Mouse (Mus musculus): Measurements from ENCODE around the gene Emilin2. TPM values are rescaled to one million over a fixed set of nuclear protein-coding genes. Genes with fewer than 3 reads are reported as not detected.

Emilin2 gene
- total RNA-seq, 2 experiments from 2014 or later = 64.3 to 73.1 TPM

DNA sequence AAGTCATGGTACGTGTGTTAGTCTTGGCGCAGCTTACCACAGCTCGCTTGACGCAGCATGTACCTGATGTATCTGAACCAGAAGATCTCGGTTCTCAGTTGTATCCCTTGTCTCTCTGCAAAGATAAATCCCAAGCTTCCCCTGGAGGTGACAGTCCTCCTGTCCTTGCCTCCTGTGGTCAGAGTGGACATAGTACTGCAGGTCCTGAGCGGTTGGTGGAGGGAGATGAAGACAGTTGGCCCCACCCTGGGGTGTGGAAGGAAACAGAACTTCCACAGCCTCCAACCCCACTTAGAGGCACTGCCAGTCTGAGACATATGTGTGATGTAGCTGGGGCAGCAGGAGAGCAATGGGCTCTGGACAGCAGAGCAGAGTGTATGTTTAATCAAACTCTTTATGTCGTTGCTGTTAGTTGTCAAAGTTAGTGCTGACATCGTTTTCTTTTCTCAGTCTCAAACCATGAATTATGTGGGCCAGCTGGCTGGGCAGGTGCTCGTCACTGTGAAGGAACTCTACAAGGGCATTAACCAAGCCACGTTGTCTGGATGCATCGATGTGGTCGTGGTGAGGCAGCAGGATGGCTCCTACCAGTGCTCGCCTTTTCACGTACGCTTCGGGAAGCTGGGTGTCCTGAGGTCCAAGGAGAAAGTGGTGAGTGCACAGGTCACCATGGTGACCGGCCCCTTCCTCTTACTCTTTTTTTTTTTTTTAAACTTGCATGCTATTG, 97.1 kb downstream of the Emilin2 start:
- DNase-seq (ENCODE audit: low spot score) = no peak
- intact Hi-C loops (cut with DNase I) = no loop called here

DNA sequence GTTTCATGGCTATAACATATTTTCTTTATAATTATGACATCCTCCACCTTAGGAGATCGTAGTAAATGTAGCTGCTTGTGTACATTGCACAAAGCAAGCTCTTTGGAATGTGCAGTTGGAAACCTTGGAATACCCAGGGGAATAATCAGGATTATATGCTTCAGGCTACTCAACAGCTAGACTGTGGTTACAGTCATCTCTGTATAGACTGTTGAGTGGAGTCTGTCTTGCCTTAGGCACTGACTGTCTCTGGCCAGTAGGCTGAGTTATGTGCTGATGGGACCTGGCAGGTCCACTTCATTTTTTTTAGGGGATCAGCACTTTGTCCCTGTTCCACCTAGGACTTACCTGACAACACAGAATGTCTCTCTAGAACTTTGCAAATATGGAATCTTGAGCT, 98.1 kb downstream of the Emilin2 start:
- intact Hi-C loops (cut with DNase I) = no loop called here
- no peak for DNase-seq (ENCODE audit: low spot score)

DNA sequence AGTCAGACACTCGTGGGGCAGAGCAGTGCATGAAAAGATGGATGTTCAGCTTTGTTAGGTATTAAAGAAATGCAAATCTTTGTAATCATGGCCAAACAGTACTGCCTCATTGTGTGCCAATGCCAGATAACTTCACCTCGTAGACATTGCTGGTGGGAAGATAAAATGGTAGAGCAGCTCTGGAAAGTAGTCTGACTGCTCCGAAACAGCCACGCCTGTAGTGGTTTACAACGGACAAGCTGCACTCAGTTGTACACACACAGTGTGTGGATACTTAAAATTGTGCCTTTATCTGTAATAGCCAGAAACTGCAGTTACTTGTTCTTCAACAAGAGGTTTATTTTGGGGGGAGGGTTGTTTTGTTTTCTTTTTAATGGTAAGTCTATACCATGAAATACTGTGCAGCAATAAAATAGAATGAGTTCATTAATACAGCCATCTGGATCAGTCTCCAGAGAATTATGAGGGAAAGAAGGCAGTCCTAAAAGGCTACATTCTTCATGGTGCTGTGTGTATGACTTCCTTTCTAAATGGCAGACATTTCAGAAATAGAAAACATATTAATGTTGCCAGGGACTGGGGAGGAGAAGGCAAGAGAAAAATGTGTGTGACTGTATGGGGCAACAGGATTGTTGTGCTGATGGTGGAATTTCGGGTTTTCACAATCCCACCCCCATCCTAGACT, 99.7 kb downstream of the Emilin2 start:
- intact Hi-C loops (cut with DNase I) = no loop called here
- DNase-seq (ENCODE audit: low spot score) = no peak

DNA sequence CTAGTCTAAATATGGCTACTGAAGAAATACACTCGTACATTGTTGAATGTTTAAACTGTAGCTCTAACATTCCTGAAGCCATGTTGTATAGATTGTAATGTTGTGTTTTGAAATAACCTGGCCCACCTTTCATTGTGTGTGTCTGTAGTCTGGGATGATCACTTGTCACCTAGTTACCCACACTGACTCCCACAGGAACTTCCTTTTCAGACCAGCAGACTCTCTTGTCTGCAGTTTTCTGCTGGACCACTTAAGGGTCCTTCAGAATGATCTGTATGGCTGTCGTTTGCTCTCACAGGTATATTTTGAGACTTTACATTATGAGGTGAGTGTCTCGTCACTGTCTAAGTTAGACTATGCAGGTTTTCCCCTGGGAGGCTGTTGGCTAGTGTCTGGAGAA, 101.8 kb downstream of the Emilin2 start:
- DNase-seq (ENCODE audit: low spot score) = no peak
- intact Hi-C loops (cut with DNase I) = no loop called here

DNA sequence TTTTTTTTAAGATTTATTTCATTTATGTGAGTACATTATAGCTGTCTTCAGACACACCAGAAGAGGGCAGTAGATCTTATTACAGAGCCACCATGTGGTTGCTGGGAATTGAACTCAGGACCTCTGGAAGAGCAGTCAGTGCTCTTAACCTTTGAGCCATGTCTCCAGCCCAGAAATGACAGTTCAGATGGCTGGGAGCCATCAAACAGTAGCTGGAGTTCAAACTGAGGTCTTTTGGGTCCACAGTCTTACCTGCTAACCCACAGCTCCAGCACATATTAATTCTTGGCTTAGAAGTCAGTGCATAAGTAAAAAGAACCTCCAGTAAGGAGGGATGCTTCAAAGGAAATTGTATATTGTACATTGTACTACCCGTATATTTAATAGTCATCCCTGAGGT, 102.9 kb downstream of the Emilin2 start:
- DNase-seq (ENCODE audit: low spot score) = no peak
- intact Hi-C loops (cut with DNase I) = no loop called here

DNA sequence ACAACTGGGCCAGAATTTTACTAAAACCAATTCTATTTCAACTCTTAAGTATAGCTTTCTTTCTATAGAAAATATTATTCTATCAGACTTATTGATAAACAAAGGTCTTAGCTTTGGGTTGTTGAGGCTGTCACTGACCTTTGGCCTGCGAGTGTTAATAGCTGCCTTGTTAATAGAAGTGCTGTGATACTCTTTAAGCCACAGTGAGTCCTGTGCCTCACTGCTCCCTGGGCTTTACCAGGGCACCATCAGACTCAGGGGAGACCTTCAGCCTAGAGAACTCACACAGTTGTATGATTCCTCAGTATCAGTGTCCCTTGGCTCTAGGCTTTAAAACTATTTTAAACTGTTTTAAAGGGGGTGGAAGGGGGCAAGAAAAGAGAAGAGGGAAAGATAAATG, 103.4 kb downstream of the Emilin2 start:
- intact Hi-C loops (cut with DNase I) = no loop called here
- DNase-seq (ENCODE audit: low spot score) = no peak

DNA sequence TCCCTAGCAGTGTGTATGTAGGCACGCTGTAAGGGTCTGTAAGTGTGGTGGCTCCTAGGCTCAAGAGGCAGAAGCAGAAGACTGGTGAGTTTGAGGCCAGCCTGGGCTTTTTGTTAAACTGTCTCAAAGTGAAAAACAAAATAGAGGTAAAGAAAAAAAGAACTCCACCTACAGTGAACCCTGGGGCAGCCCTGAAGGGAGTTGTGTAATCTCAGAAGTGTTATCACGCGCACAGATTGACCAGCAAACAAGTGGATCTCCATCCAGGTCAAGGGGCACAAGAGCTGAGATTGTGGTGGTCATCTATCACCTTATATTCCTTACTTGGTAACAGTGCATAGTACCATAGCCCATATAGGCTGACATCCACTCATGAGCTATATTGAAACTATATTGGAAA, 104.5 kb downstream of the Emilin2 start:
- intact Hi-C loops (cut with DNase I) = no loop called here
- DNase-seq (ENCODE audit: low spot score) = no peak

DNA sequence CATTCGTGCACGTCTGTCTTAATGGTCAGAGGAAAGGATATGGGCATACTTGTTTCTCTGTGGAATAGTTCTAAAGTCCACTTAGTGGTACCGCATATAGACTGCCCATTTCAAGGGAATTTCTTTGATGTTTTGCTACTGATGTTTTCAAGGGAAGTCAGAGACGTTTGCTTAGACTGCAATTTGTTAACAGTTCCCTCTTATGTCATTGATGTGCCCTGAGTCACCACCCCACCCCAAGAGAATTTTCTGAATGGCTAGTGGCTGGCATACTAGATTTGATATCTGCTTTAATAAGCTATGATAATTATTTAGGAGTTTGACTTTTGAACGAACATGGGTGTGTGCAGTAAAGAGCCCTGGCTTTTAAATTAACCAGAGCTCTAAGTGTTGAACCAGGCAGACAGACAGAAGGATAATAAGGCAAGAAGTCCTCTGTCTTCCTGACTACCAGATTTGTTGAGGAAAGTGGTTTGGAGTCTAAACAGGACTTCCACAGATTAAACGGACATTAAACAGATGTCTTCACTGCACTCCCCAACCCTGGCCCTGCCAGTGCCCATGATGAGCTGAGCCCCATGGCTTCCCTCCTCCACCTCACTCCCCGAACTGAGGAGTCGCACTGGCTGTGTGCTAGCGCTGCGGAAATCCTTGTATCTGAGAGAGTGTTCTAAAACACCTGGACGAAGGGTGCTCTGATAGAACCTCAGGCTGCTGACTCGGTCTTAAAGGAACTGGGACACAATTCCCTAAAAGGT, 105.5 kb downstream of the Emilin2 start:
- intact Hi-C loops (cut with DNase I) = no loop called here
- no peak for DNase-seq (ENCODE audit: low spot score)

DNA sequence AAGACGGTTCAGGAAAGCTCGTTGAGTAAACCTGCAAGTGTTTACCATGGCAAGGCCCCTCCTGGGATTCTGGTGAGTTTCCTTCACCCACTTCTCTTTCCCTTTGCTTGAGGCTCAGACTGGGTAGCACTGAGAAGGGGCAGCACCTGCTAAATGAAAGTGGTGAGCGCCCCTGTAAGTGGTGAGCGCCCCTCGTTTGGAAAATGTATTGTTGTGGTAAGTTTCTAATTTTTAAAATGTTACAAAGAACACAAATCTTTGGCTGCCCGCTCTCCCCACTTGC, 107.0 kb downstream of the Emilin2 start:
- DNase-seq (ENCODE audit: low spot score) = no peak
- intact Hi-C loops (cut with DNase I) = no loop called here

DNA sequence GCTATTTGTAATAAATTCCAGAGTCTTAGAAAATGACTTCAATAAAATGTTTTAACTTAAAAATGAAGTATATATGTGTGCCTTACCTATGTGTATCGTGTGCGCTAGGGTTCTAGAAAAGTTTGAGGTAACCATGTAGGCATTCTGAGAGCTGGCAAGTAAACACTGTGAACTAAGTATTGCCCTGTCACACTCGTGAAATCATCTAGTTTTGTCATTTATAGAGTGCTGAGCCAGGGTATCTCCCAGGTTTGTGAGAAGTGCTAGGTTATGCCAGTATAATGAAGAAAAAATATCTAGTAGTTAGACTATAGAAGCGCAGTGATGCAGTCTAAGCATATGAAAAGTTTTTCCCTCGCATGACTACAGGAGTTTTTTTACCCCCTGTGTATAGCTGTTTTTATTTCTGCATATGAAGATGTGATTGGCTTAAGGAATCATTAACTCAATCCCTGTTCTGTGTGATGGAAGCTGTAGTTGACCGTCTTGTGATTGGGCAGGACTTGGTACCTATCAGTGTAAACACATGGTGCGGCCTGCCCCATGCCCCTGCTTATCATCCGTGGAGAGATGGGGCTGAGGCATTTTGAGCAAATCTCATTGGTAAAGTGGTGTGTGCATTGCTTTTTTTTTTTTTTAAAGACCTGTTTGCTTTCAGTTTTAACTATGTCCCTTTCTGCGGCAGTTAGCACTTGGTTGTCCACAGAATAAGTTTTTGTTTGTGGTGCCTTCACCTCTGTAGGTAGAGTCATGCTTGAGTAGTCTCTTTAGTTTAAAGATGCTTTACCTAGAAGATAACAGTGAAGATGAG, 107.6 kb downstream of the Emilin2 start:
- no peak for DNase-seq (ENCODE audit: low spot score)
- intact Hi-C loops (cut with DNase I) = no loop called here

Other genes with a start within 250 kb of the Emilin2 start
- 1 to 10 TPM; 8.2 to 9.5 TPM for gene Lpin2, start 129.4 kb downstream of the Emilin2 start, total RNA-seq (2021)
- gene Gm4707, start 147.9 kb upstream of the Emilin2 start, total RNA-seq (2021) = 1 to 10 TPM; 1.0 to 1.5 TPM
- gene Smchd1, start 163.4 kb upstream of the Emilin2 start, total RNA-seq (2021) = 10 to 100 TPM; 18.0 to 19.7 TPM
- 1 to 10 TPM; 1.1 TPM for gene Ndc80, start 214.9 kb upstream of the Emilin2 start, total RNA-seq (2021)
- under 1 TPM in 1 of 2 experiments, not detected in 1; 0.14 TPM for gene Spdya, start 240.1 kb upstream of the Emilin2 start, total RNA-seq (2021)

Measured in heart, postnatal 25 days (tissue).